Mouse (Mus musculus) limb, embryonic 10.5 days (tissue): ENCODE measurements around the gene Ndufb10. TPM values are rescaled to one million over a fixed set of nuclear protein-coding genes. Genes with fewer than 3 reads are reported as not detected.
"Not testable (repeated sequence)": the region's sequence is repeated elsewhere in the genome, so short reads cannot be mapped to it uniquely, and the experiment has no call there.

Experiments used
- DNase-seq: peaks from one replicate; pipeline ENCODE4 v3.0.0-alpha.2; 2017; ENCODE audit warnings: low spot score
- H3K27ac ChIP-seq: fragments of 300-500 bp; sonication (generic); 2 replicates; pipeline ENCODE4 v1.5.1; 2016; ENCODE audit warnings: mild to moderate bottlenecking
- H3K27me3 ChIP-seq: fragments of 300-500 bp; sonication (generic); 2 replicates; pipeline ENCODE4 v1.6.1; 2016; ENCODE audit warnings: low read depth, mild to moderate bottlenecking; ENCODE audit not compliant: poor library complexity, severe bottlenecking
- H3K36me3 ChIP-seq: fragments of 300-500 bp; sonication (generic); 2 replicates; pipeline ENCODE4 v1.6.1; 2016; ENCODE audit warnings: mild to moderate bottlenecking, moderate library complexity
- H3K4me1 ChIP-seq: fragments of 300-500 bp; sonication (generic); 2 replicates; pipeline ENCODE4 v1.6.1; 2016
- H3K4me3 ChIP-seq: fragments of 300-500 bp; sonication (generic); 2 replicates; pipeline ENCODE4 v1.5.1; 2016; ENCODE audit warnings: mild to moderate bottlenecking, moderate library complexity
- H3K9me3 ChIP-seq: fragments of 300-500 bp; sonication (generic); replicated peaks from 2 replicates; pipeline ENCODE4 v1.6.1; 2016; ENCODE audit warnings: mild to moderate bottlenecking
- WGBS: fragments of 180-500 bp; shearing (Covaris S2); methylation state at CpG from one replicate; pipeline ENCODE4 v1.1.7; 2016; 5-methylcytosine and 5-hydroxymethylcytosine counted together
- polyA plus RNA-seq: library from polyadenylated mRNA; unstranded; fragments of >200 nt; fragmentation: Nextera tagmentation; extraction: Ambion mirVana; gene quantifications from 2 replicates; pipeline ENCODE4 v1.2.1, GENCODE M21; 2016

Gene Ndufb10
- polyA plus RNA-seq, 1 experiment from 2014 or later: 202 TPM

- H3K27me3 ChIP-seq: no peaks in the 10 kb centered on the region
- H3K4me1 ChIP-seq: peaks cover 4% of the 10 kb centered on the region; the same call in 1 of the 2 replicates
- no peak overlapping the region for H3K4me3 ChIP-seq
- H3K36me3 ChIP-seq: no peaks in the 10 kb centered on the region
- H3K27ac ChIP-seq: no peak overlapping the region
- WGBS: 91% methylated on average over 6 of the region's 6 CpGs
- DNase-seq: no peak
- H3K9me3 ChIP-seq: no peaks in the 10 kb centered on the region
Measured at GRCm38 (mm10) chr17:24729067-24729466, 4.8 kb upstream of the Ndufb10 start.

- Histone ChIP-seq H3K4me1 (peaks cover 11% of the 10 kb centered on the region), H3K4me3 (no peak overlapping the region), H3K27ac (no peak overlapping the region), H3K36me3 (no peaks in the 10 kb centered on the region), H3K27me3 (no peaks in the 10 kb centered on the region), H3K9me3 (no peaks in the 10 kb centered on the region)
- WGBS: 76% methylated on average over 17 of the region's 17 CpGs
- DNase-seq: no peak
Measured at GRCm38 (mm10) chr17:24728184-24728583, 3.9 kb upstream of the Ndufb10 start.

- Histone ChIP-seq H3K9me3 (no peaks in the 10 kb centered on the region), H3K4me3 (no peak within 1 kb of the TSS), H3K27me3 (no peaks in the 10 kb centered on the region), H3K27ac (no peak within 1 kb of the TSS), H3K36me3 (peaks cover 1% of the 10 kb centered on the region), H3K4me1 (peaks cover 17% of the 10 kb centered on the region)
- 76% methylated on average over 2 of the region's 2 CpGs for WGBS
- no peak for DNase-seq
Measured at GRCm38 (mm10) chr17:24727618-24728017, 3.3 kb upstream of the Ndufb10 start, which contains the start of gene Rpl3l. TSS of gene Rpl3l (plus strand) at chr17:24727820.

- DNase-seq: no peak
- Histone ChIP-seq H3K27ac (no peak overlapping the region), H3K4me1 (peaks cover 32% of the 10 kb centered on the region), H3K4me3 (no peak overlapping the region), H3K27me3 (no peaks in the 10 kb centered on the region), H3K9me3 (no peaks in the 10 kb centered on the region), H3K36me3 (peaks cover 17% of the 10 kb centered on the region)
- 69% methylated on average over 3 of the region's 3 CpGs for WGBS
Measured at GRCm38 (mm10) chr17:24725637-24726390, 1.5 kb upstream of the Ndufb10 start.

- DNase-seq: no peak
- peaks cover 34% of the 10 kb centered on the region for H3K4me1 ChIP-seq
- H3K9me3 ChIP-seq: no peaks in the 10 kb centered on the region
- peak overlapping the region; percentile 81 for H3K27ac ChIP-seq
- peaks cover 21% of the 10 kb centered on the region for H3K36me3 ChIP-seq
- WGBS: under 1% methylated on average over 15 of the region's 15 CpGs
- no peaks in the 10 kb centered on the region for H3K27me3 ChIP-seq
- H3K4me3 ChIP-seq: peak overlapping the region; percentile 77
Measured at GRCm38 (mm10) chr17:24723881-24724180, 447 bp downstream of the Ndufb10 start.

- Histone ChIP-seq H3K27ac (peak overlapping the region; percentile 81), H3K4me1 (peaks cover 36% of the 10 kb centered on the region), H3K27me3 (no peaks in the 10 kb centered on the region), H3K9me3 (no peaks in the 10 kb centered on the region), H3K4me3 (peak overlapping the region; percentile 77), H3K36me3 (peaks cover 25% of the 10 kb centered on the region)
- 4% methylated on average over 12 of the region's 12 CpGs for WGBS
- no peak for DNase-seq
Measured at GRCm38 (mm10) chr17:24723122-24723880, 977 bp downstream of the Ndufb10 start.

- Histone ChIP-seq H3K9me3 (no peaks in the 10 kb centered on the region), H3K27ac (no peak overlapping the region), H3K4me1 (peaks cover 32% of the 10 kb centered on the region), H3K36me3 (peaks cover 35% of the 10 kb centered on the region), H3K27me3 (no peaks in the 10 kb centered on the region), H3K4me3 (peak overlapping the region; percentile 77)
- DNase-seq: no peak
- 33% methylated on average over 13 of the region's 13 CpGs for WGBS
Measured at GRCm38 (mm10) chr17:24722220-24722924, 1.9 kb downstream of the Ndufb10 start.

- Histone ChIP-seq H3K4me1 (peaks cover 32% of the 10 kb centered on the region), H3K36me3 (peaks cover 44% of the 10 kb centered on the region), H3K4me3 (peak overlapping the region; percentile 77)
- WGBS: 64% methylated on average over 7 of the region's 7 CpGs
- not testable (repeated sequence) for H3K9me3 ChIP-seq, DNase-seq, H3K27me3 ChIP-seq, H3K27ac ChIP-seq
Measured at GRCm38 (mm10) chr17:24721383-24721955, 2.8 kb downstream of the Ndufb10 start.

GRCm38 (mm10) chr17:24720616-24721015 is 3.7 kb downstream of the Ndufb10 start:
- not testable (repeated sequence) for H3K27me3 ChIP-seq, DNase-seq, H3K9me3 ChIP-seq
- Histone ChIP-seq H3K4me3 (peak overlapping the region; percentile 77), H3K27ac (peak overlapping the region; percentile 91), H3K4me1 (peaks cover 32% of the 10 kb centered on the region), H3K36me3 (peaks cover 52% of the 10 kb centered on the region)
- 2% methylated on average over 11 of the region's 11 CpGs for WGBS

GRCm38 (mm10) chr17:24719494-24720222 is 4.6 kb downstream of the Ndufb10 start:
- Histone ChIP-seq H3K9me3 (no peaks in the 10 kb centered on the region), H3K27ac (peak overlapping the region; percentile 91), H3K36me3 (peaks cover 57% of the 10 kb centered on the region), H3K27me3 (no peaks in the 10 kb centered on the region), H3K4me3 (peak overlapping the region; percentile 77), H3K4me1 (peaks cover 32% of the 10 kb centered on the region)
- DNase-seq: peak; percentile 99
- under 1% methylated on average over 61 of the region's 61 CpGs for WGBS

GRCm38 (mm10) chr17:24718938-24719337 is 5.3 kb downstream of the Ndufb10 start:
- H3K9me3 ChIP-seq, DNase-seq, H3K27me3 ChIP-seq: not testable (repeated sequence)
- Histone ChIP-seq H3K36me3 (peaks cover 57% of the 10 kb centered on the region), H3K27ac (peak overlapping the region; percentile 91; the same call in 1 of the 2 replicates), H3K4me3 (peak overlapping the region; percentile 77), H3K4me1 (peaks cover 32% of the 10 kb centered on the region)
- WGBS: 69% methylated on average over 5 of the region's 5 CpGs

- Histone ChIP-seq H3K27me3 (no peaks in the 10 kb centered on the region), H3K36me3 (peaks cover 57% of the 10 kb centered on the region), H3K4me3 (peak within 1 kb of the TSS; percentile 77), H3K4me1 (peaks cover 22% of the 10 kb centered on the region), H3K27ac (no peak within 1 kb of the TSS), H3K9me3 (no peaks in the 10 kb centered on the region)
- WGBS: 86% methylated on average over 4 of the region's 4 CpGs
- DNase-seq: no peak
Measured at GRCm38 (mm10) chr17:24717943-24718342, 6.3 kb downstream of the Ndufb10 start, which contains the start of the genes Rnf151 and Rps2. TSS of gene Rnf151 (minus strand) at chr17:24718063. TSS of gene Rps2 (plus strand) at chr17:24718116.
